Mouse (Mus musculus): ENCODE data around the gene Ptpn4. TPM values are rescaled to one million over a fixed set of nuclear protein-coding genes. Genes with fewer than 3 reads are reported as not detected.

The Ptpn4 gene
- total RNA-seq (2023): 20.3 TPM

GRCm38 (mm10) chr1:119837035-119837751, at the start of gene Ptpn4:
Ptpn4 (minus strand) TSS chr1:119837613.

GRCm38 (mm10) chr1:119648205-119649111, 189.0 kb downstream of the Ptpn4 start, which contains the start of gene Epb41l5:
Epb41l5 (minus strand) TSS chr1:119649000.

Other genes with a start within 250 kb of the Ptpn4 start
- gene Epb41l5, start 188.6 kb downstream of the Ptpn4 start, total RNA-seq (2023): 4.2 TPM
- 3.2 TPM for gene Tmem177, start 75.6 kb upstream of the Ptpn4 start, total RNA-seq (2023)
- gene Cfap221, start 159.6 kb upstream of the Ptpn4 start, total RNA-seq (2023): not detected
- gene Sctr, start 169.3 kb upstream of the Ptpn4 start, total RNA-seq (2023): not detected
- 0.74 TPM for gene Tmem37, start 236.5 kb upstream of the Ptpn4 start, total RNA-seq (2023)

Data from CD4-positive naive resting alpha-beta T cell, adult 57 days (primary cell).